Mouse (Mus musculus): ENCODE data around the gene Tmem163. TPM values are rescaled to one million over a fixed set of nuclear protein-coding genes. Genes with fewer than 3 reads are reported as not detected.

Gene Tmem163
- polyA plus RNA-seq, 1 experiment = not detected

DNA sequence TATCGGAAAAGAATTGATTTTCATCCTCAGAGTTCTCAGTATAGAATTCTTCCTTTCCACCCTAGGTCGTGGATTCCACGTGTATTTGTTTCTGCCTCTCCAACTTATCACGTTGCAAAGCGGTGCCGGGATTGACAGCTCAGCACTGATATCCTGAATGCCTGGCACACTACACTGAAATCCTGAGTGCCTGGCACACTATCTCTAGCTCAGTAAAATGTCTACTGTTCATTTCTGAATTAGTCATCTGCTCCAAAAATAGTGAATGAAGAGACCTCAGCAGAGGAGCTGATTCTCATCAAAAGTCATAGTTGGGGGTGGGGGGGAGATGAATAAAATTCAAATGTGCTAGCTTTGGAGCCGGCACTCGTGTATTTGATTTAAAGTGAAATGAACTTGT is 37.1 kb upstream of the Tmem163 start:
- Histone ChIP-seq H3K27me3 (ENCODE audit: control insufficient read depth, insufficient read depth, insufficient read length) (no peaks in the 10 kb centered on the region), H3K4me2 (ENCODE audit: low read depth) (no peak overlapping the region), H3K79me2 (ENCODE audit: control insufficient read depth, insufficient read depth) (no peaks in the 10 kb centered on the region), H3K36me3 (ENCODE audit: control insufficient read depth, insufficient read depth) (no peaks in the 10 kb centered on the region), H3ac (ENCODE audit: control insufficient read depth, insufficient read length) (no peak overlapping the region), H3K4me3 (no peak overlapping the region)
- no peak for TF ChIP-seq MYOG (IDR thresholded peaks at IDR 0.05; ENCODE audit: control insufficient read depth in 1 of 3, insufficient read depth in 1 of 3, insufficient read length in 2 of 3, low read depth in 2 of 3)
- TF ChIP-seq MYOD1 (IDR thresholded peaks at IDR 0.05; ENCODE audit: control insufficient read depth in 1 of 3, insufficient read length in 2 of 3, low read depth in 2 of 3) = no peak
- no peak for TF ChIP-seq POLR2AphosphoS2 (IDR thresholded peaks at IDR 0.05; ENCODE audit: insufficient read length, low read depth)
- no peak for TF ChIP-seq SRF (IDR thresholded peaks at IDR 0.05; ENCODE audit: control insufficient read depth, insufficient read length, low read depth)
- no peak for TF ChIP-seq TCF3 (IDR thresholded peaks at IDR 0.05; ENCODE audit: insufficient read length, low read depth)
- no peak for TF ChIP-seq CEBPB (IDR thresholded peaks at IDR 0.05; ENCODE audit: insufficient read depth, poor library complexity, severe bottlenecking)
- TF ChIP-seq TCF12 (IDR thresholded peaks at IDR 0.05; ENCODE audit: insufficient read depth, poor library complexity, severe bottlenecking) = no peak
- no peak for TF ChIP-seq POLR2A (IDR thresholded peaks at IDR 0.05; ENCODE audit: insufficient read length, low read depth)

DNA sequence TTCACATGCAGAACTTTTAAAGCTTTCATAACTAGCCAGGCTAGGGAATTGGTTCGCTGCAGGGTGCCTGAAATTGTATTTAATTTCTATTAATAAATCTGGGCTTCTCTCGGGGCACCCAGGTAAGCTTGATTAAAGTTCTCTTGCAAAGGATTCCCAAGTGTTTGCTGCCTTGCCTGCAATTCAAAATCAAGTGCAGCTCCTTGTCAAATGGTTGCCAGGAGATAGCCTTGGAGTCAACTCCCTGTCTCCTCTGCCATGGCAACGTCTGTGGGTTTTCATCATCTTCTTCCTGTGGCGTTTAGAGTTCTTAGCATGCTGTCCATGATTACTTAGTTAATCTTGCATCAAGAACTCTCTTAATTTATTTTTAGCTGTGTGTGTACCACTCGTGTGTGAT is 26.9 kb upstream of the Tmem163 start:
- TF ChIP-seq MYOD1 (IDR thresholded peaks at IDR 0.05; ENCODE audit: control insufficient read depth in 1 of 3, insufficient read length in 2 of 3, low read depth in 2 of 3) = no peak
- Histone ChIP-seq H3ac (ENCODE audit: control insufficient read depth, insufficient read length) (no peak overlapping the region), H3K4me3 (no peak overlapping the region), H3K79me2 (ENCODE audit: control insufficient read depth, insufficient read depth) (no peaks in the 10 kb centered on the region), H3K27me3 (ENCODE audit: control insufficient read depth, insufficient read depth, insufficient read length) (no peaks in the 10 kb centered on the region), H3K36me3 (ENCODE audit: control insufficient read depth, insufficient read depth) (no peaks in the 10 kb centered on the region), H3K4me2 (ENCODE audit: low read depth) (no peak overlapping the region)

DNA sequence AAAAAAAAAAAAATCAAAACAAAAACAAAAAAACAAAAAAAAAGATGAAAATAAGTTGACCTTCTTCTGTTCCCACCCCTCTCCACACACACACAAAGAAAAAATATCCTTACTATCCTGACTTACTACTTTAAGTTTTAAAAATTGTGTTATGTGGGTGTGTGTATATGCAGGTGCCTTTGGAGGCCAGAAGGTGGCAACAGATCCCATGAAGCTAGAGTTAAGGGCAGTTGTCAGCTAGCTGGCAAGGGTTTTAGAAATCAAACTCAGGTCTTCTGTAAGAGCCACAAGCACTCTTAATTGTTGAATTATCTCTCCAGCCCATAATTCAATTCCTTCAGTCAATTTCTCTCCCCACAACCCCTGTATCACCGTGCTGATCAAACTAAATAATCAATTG is 22.8 kb upstream of the Tmem163 start:
- Histone ChIP-seq H3K27me3 (ENCODE audit: control insufficient read depth, insufficient read depth, insufficient read length) (no peaks in the 10 kb centered on the region), H3K36me3 (ENCODE audit: control insufficient read depth, insufficient read depth) (no peaks in the 10 kb centered on the region), H3ac (ENCODE audit: control insufficient read depth, insufficient read length) (no peak overlapping the region), H3K79me2 (ENCODE audit: control insufficient read depth, insufficient read depth) (no peaks in the 10 kb centered on the region), H3K4me3 (no peak overlapping the region), H3K4me2 (ENCODE audit: low read depth) (no peak overlapping the region)
- TF ChIP-seq CEBPB (IDR thresholded peaks at IDR 0.05; ENCODE audit: insufficient read depth, poor library complexity, severe bottlenecking) (no peak), E2F4 (IDR thresholded peaks at IDR 0.05; ENCODE audit: insufficient read depth) (no peak)

DNA sequence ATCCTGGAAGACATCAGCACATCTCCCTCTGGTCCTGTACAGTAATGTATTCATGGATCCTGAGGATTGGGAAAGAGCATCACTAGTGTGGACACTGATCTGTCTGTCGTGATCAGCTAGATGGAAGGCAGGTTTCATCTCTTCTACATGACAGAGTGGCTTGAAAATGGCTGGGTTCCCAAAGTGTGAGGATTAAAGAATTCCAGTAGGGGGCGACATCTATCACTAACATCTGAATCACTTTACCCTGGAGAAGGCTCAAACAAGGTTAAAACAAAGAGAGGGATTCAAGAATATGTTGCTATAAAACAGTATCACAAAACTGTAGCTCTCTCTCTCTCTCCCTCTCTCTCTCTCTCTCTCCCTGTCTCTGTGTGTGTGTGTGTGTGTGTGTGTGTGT is 17.2 kb upstream of the Tmem163 start:
- TF ChIP-seq REST (IDR thresholded peaks at IDR 0.05; ENCODE audit: insufficient read depth, insufficient read length) (no peak), MAX (IDR thresholded peaks at IDR 0.05; ENCODE audit: low read depth) (no peak), POLR2A (IDR thresholded peaks at IDR 0.05; ENCODE audit: insufficient read length, low read depth) (no peak), E2F4 (IDR thresholded peaks at IDR 0.05; ENCODE audit: insufficient read depth) (no peak), MYOD1 (IDR thresholded peaks at IDR 0.05; ENCODE audit: control insufficient read depth in 1 of 3, insufficient read length in 2 of 3, low read depth in 2 of 3) (no peak), SRF (IDR thresholded peaks at IDR 0.05; ENCODE audit: control insufficient read depth, insufficient read length, low read depth) (no peak), TCF3 (IDR thresholded peaks at IDR 0.05; ENCODE audit: insufficient read length, low read depth) (no peak), MYOG (IDR thresholded peaks at IDR 0.05; ENCODE audit: control insufficient read depth in 1 of 3, insufficient read depth in 1 of 3, insufficient read length in 2 of 3, low read depth in 2 of 3) (no peak), USF1 (IDR thresholded peaks at IDR 0.05; ENCODE audit: low read depth) (no peak), TCF12 (IDR thresholded peaks at IDR 0.05; ENCODE audit: insufficient read depth, poor library complexity, severe bottlenecking) (no peak)
- H3ac ChIP-seq (ENCODE audit: control insufficient read depth, insufficient read length) = no peak overlapping the region

DNA sequence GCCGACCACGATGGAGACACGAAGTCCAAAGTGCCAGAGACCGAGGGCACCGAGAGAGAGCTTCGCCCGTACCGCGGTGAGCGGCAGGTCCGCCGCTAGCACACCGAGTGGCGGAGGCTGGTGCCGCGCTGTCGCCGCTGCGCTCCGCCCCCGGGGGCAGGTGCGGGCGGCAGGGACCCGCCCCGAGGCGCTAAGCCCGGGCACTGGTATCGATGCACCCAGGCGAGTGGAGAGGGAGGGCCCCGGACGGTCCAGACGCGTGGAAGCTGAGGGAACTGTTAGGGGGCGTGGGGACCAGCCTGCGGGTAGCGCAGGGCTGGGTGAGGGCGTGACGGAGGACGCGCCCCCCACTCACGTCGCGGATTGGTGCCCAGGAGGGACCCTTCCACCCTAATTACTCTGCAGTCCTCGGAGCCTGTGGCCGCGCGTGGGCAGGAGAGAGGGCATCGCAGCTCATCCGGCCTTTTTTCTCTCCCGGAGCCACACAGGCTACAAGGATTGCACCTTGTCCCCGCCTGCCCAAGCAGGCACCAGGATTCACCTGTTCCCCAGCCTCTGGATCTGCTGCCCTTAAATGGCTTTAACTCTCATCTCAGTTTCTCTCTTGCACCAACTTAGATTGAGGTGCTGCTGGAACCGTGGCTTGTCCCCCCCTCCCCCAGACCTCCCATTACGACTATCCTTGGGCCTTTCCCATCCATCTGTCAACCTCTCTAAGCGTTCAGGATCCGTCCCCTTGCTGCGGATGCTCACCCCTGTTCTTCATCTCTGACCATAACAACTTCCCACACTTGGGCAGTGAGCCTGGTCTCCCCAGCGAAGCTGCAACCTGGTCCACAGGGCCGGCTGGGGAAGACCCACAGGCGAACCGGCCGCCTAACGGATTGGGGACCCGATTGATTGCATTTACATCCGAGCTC is 1.4 kb downstream of the Tmem163 start:
- H3K27me3 ChIP-seq (ENCODE audit: control insufficient read depth, insufficient read depth, insufficient read length) = peaks cover 29% of the 10 kb centered on the region

More for the DNA sequence above, 17.2 kb upstream of the Tmem163 start:
- Histone ChIP-seq H3K79me2 (ENCODE audit: control insufficient read depth, insufficient read depth) (no peaks in the 10 kb centered on the region), H3K4me3 (no peak overlapping the region), H3K36me3 (ENCODE audit: control insufficient read depth, insufficient read depth) (no peaks in the 10 kb centered on the region), H3K4me2 (ENCODE audit: low read depth) (no peak overlapping the region), H3K27me3 (ENCODE audit: control insufficient read depth, insufficient read depth, insufficient read length) (no peaks in the 10 kb centered on the region)

More for the DNA sequence above, 1.4 kb downstream of the Tmem163 start:
- Histone ChIP-seq H3K4me2 (ENCODE audit: low read depth) (no peak overlapping the region), H3K4me3 (no peak overlapping the region), H3K36me3 (ENCODE audit: control insufficient read depth, insufficient read depth) (no peaks in the 10 kb centered on the region), H3ac (ENCODE audit: control insufficient read depth, insufficient read length) (no peak overlapping the region), H3K79me2 (ENCODE audit: control insufficient read depth, insufficient read depth) (no peaks in the 10 kb centered on the region)
- TF ChIP-seq MYOD1 (IDR thresholded peaks at IDR 0.05; ENCODE audit: control insufficient read depth in 1 of 3, insufficient read length in 2 of 3, low read depth in 2 of 3) = no peak
- no peak for TF ChIP-seq POLR2AphosphoS2 (IDR thresholded peaks at IDR 0.05; ENCODE audit: insufficient read length, low read depth)
- TF ChIP-seq MAX (IDR thresholded peaks at IDR 0.05; ENCODE audit: low read depth) = no peak
- TF ChIP-seq REST (IDR thresholded peaks at IDR 0.05; ENCODE audit: insufficient read depth, insufficient read length) = no peak
- no peak for TF ChIP-seq MYOG (IDR thresholded peaks at IDR 0.05; ENCODE audit: control insufficient read depth in 1 of 3, insufficient read depth in 1 of 3, insufficient read length in 2 of 3, low read depth in 2 of 3)
- TF ChIP-seq USF1 (IDR thresholded peaks at IDR 0.05; ENCODE audit: low read depth) = no peak
- TF ChIP-seq SRF (IDR thresholded peaks at IDR 0.05; ENCODE audit: control insufficient read depth, insufficient read length, low read depth) = no peak
- TF ChIP-seq CEBPB (IDR thresholded peaks at IDR 0.05; ENCODE audit: insufficient read depth, poor library complexity, severe bottlenecking) = no peak
- no peak for TF ChIP-seq POLR2A (IDR thresholded peaks at IDR 0.05; ENCODE audit: insufficient read length, low read depth)
- no peak for TF ChIP-seq TCF3 (IDR thresholded peaks at IDR 0.05; ENCODE audit: insufficient read length, low read depth)
- no peak for TF ChIP-seq TCF12 (IDR thresholded peaks at IDR 0.05; ENCODE audit: insufficient read depth, poor library complexity, severe bottlenecking)
- no peak for TF ChIP-seq E2F4 (IDR thresholded peaks at IDR 0.05; ENCODE audit: insufficient read depth)
